Mouse (Mus musculus): Measurements from ENCODE around the gene Ip6k3. TPM values are rescaled to one million over a fixed set of nuclear protein-coding genes. Genes with fewer than 3 reads are reported as not detected.
A peak's percentile ranks its signal among the peaks of the same experiment; 100 is the strongest.

Ip6k3 gene
- polyA plus RNA-seq, 1 experiment from 2014 or later: not detected

GRCm38 (mm10) chr17:27173715-27174114 lies 6.1 kb upstream of the Ip6k3 start:
- H3K79me2 ChIP-seq (ENCODE audit: inconsistent target): no peaks in the 10 kb centered on the region
- H3K4me3 ChIP-seq (ENCODE audit: inconsistent target): no peak overlapping the region
- peak overlapping the region; percentile 77 for H3K27ac ChIP-seq
- WGBS (ENCODE audit: missing documents): 3% methylated on average over 3 of the region's 3 CpGs
- H3K36me3 ChIP-seq (ENCODE audit: inconsistent target): no peaks in the 10 kb centered on the region

DNA sequence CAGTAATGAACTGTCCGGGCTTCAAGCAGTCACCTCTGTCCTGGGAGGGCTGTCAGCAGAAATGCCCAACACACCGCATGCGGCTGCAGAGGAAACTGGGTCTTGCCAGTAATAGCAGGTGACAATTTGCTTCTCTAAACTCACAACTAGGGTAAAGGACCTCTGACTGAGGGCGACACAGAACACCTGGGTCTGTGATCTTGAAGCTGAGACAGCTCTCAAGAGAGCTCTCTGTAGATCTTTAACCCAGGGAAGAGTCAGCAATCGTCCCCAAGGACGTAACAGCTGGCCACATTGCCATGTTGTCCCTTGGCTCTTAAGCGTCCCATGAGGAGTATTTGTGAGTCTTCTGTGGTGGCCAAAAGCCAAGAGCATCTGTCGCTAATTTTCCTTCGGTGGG lies 4.9 kb upstream of the Ip6k3 start:
- 93% methylated on average over 9 of the region's 9 CpGs for WGBS (ENCODE audit: missing documents)
- Histone ChIP-seq H3K36me3 (ENCODE audit: inconsistent target) (no peaks in the 10 kb centered on the region), H3K4me3 (ENCODE audit: inconsistent target) (no peak overlapping the region), H3K79me2 (ENCODE audit: inconsistent target) (no peaks in the 10 kb centered on the region), H3K27ac (no peak overlapping the region)

DNA sequence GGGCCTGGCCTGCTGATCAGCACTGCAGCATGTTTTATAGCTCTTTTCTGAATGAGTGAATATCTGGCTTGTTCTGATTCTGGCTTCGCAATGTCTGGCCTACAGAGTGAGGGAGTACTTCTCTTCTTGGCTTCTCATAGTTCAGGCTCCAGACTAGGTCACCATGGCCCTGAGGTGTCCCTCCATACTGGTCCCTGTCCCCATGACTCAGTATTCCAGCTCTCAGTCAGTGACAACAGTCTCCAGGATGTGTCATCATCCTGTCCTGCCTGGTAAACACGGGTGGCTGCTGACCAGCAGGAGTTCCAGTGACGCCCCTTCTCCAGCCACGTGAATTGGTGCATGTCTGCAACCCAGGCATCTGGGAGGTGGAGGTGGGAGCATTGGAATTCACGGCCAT lies 3.5 kb upstream of the Ip6k3 start:
- Histone ChIP-seq H3K27ac (peak overlapping the region; percentile 41), H3K36me3 (ENCODE audit: inconsistent target) (no peaks in the 10 kb centered on the region), H3K4me3 (ENCODE audit: inconsistent target) (no peak overlapping the region), H3K79me2 (ENCODE audit: inconsistent target) (no peaks in the 10 kb centered on the region)
- 61% methylated on average over 5 of the region's 5 CpGs for WGBS (ENCODE audit: missing documents)

DNA sequence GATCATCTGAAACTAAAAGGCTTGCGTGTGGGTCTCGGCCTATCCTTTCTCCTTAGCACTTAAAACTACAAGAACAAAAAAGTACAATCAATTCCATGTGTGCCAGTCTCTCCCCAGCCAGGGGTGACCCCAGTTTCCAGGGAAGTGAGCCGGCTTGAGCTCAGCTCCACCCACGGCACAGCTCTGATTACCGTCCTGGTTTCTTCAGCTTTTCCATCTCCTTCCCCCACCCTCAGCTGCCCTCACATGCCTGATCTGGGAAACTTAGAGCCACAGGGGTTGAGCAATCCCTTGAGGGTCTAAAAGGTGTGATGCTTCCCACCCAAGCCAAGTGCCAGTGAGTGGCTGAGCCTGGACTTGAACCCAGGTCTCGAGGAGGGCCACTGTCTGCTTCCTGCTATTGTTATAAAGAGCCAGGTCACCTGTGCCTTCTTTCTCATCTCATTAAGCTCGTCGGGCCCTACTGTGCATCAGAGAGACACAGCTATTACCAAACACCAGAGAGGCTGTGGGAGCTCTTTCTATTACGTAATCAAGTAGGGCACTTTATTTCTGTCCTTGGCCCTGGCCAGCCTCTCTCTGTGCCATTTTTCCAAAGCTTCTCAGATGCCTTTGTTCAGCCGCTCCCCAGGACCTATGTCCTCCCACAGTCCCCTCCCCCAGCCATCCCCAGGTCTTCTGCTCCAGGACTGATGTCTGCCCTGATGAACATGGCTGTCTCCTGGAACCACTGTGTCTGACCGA lies 2.5 kb upstream of the Ip6k3 start:
- Histone ChIP-seq H3K4me3 (ENCODE audit: inconsistent target) (no peak overlapping the region), H3K27ac (peak overlapping the region; percentile 41), H3K79me2 (ENCODE audit: inconsistent target) (no peaks in the 10 kb centered on the region), H3K36me3 (ENCODE audit: inconsistent target) (no peaks in the 10 kb centered on the region)
- WGBS (ENCODE audit: missing documents): 71% methylated on average over 11 of the region's 11 CpGs

GRCm38 (mm10) chr17:27168569-27168968 lies 974 bp upstream of the Ip6k3 start:
- Histone ChIP-seq H3K27ac (no peak overlapping the region), H3K79me2 (ENCODE audit: inconsistent target) (no peaks in the 10 kb centered on the region), H3K36me3 (ENCODE audit: inconsistent target) (no peaks in the 10 kb centered on the region), H3K4me3 (ENCODE audit: inconsistent target) (no peak overlapping the region)
- 98% methylated on average over 4 of the region's 4 CpGs for WGBS (ENCODE audit: missing documents)

DNA sequence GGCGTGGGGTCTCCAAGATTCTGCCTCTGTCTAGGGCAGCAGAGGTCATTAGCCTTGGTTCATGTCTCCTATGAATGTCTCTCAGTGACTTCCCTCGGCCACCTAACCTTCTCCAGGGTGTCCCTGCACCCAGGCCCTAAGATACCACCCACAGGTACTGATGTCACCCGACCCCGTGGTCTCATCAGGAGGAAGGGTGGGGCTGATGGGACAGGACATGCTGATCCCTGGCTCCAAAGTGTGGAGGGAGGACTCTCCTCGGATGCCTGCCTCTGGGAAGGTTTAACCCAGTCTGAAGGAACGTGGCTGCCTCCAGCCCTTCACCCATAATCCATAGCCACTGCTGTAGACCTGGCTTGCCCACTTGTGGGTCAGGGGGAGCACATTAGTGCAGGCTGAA lies 694 bp downstream of the Ip6k3 start:
- Histone ChIP-seq H3K27ac (no peak overlapping the region), H3K36me3 (ENCODE audit: inconsistent target) (no peaks in the 10 kb centered on the region), H3K4me3 (ENCODE audit: inconsistent target) (no peak overlapping the region), H3K79me2 (ENCODE audit: inconsistent target) (no peaks in the 10 kb centered on the region)
- 88% methylated on average over 6 of the region's 6 CpGs for WGBS (ENCODE audit: missing documents)

DNA sequence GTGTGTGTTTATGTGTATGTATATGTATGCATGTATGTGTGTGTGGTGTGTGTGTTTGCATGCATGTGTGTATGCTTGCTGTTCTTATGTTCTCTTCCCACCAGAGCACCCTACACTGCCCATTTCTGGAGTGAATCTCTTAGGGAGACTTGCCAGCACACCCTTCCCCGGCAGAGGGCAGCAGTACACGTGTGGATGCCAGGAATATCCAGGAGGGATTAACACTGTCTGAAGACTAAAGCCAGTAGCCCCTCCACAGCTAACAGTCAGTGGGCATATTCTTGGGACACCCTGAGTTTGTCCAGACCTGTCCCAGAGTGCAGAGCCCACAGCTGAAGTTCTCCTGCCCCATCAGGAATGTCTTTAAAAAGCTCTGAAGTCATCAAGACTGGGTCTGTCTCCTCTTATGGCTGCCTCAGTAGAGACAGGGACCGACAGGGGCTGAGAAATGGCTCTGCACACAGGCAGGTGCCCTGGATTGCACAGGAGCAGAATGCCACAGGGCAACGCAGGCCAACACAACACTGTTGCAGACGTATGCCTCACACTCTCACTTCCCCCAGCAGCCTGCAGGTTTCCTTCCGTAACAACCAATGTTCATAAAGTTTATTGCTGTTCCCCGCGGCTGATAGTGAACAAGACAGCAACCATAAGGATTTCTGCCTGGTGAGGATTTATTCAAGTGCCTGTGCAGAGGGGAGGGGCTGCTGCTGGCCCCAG lies 2.4 kb downstream of the Ip6k3 start:
- Histone ChIP-seq H3K36me3 (ENCODE audit: inconsistent target) (no peaks in the 10 kb centered on the region), H3K27ac (no peak overlapping the region)

DNA sequence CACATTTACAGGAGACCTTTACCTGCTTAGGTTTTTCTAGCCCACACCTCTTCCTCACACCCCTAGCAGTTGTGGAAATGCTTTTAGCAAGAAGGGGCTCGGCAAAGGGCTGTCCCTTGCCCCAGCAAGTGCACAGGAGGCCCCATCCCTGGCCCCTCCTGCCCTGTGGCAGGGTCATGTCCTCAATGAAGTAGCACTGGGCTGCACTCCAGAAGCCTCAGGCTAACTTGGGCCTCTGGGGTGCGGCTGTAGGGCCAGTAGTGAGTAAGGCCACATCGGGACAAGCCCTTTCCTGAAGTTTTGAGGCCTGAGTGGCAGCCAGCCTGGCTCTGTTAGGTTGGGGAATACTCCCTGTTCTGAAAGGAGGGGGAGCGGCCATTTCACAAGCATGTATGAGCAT lies 6.7 kb downstream of the Ip6k3 start:
- Histone ChIP-seq H3K79me2 (ENCODE audit: inconsistent target) (no peaks in the 10 kb centered on the region), H3K4me3 (ENCODE audit: inconsistent target) (no peak overlapping the region), H3K36me3 (ENCODE audit: inconsistent target) (no peaks in the 10 kb centered on the region), H3K27ac (no peak overlapping the region)
- 70% methylated on average over 4 of the region's 4 CpGs for WGBS (ENCODE audit: missing documents)

More for the DNA sequence above, 2.4 kb downstream of the Ip6k3 start:
- no peak overlapping the region for H3K4me3 ChIP-seq (ENCODE audit: inconsistent target)
- 35% methylated on average over 8 of the region's 8 CpGs for WGBS (ENCODE audit: missing documents)
- no peaks in the 10 kb centered on the region for H3K79me2 ChIP-seq (ENCODE audit: inconsistent target)

DNA sequence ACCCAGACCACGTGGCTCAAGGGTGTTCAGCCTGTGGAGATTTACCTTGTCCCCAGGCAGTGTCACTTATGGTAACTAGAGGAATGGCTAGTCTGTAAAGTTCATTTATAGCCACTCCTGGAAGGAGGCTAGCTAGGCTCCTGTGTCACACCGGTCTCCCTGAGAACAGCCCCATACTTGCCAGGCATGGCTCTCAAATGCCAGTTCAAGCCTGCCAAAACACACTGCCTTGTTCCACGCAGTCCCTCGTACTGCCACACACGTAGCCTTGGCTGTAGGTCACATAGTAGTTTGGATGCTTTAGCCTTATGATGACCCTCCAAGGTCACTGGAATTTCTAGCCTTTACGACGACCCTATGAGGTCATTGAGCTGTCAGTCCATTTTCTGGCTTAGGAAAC lies 8.4 kb downstream of the Ip6k3 start:
- no peak overlapping the region for H3K4me3 ChIP-seq (ENCODE audit: inconsistent target)
- H3K27ac ChIP-seq: no peak overlapping the region
- 86% methylated on average over 7 of the region's 7 CpGs for whole genome bisulfite sequencing (ENCODE audit: missing documents)
- H3K79me2 ChIP-seq (ENCODE audit: inconsistent target): no peaks in the 10 kb centered on the region
- no peaks in the 10 kb centered on the region for H3K36me3 ChIP-seq (ENCODE audit: inconsistent target)

DNA sequence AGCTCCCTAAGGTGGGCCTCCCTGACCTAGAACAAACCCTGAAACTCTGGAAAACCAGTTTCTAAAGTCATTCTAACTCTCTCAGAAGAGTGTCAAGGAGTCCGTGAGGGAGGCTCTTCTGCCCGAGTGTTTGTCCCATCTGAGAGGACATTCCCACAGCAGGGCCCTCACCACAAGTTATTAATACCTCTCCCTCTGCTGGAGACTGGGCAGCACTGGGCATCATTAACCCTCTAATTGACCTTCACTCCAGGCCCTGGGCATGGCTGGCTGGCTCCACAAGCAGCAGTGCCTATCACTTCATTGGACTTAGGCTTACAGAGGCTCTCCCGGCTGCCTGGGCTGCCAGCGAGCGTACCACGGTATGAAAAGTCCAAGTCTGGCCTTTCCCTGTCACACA lies 9.2 kb downstream of the Ip6k3 start:
- H3K4me3 ChIP-seq (ENCODE audit: inconsistent target): no peak overlapping the region
- no peaks in the 10 kb centered on the region for H3K79me2 ChIP-seq (ENCODE audit: inconsistent target)
- WGBS (ENCODE audit: missing documents): 98% methylated on average over 6 of the region's 6 CpGs
- H3K36me3 ChIP-seq (ENCODE audit: inconsistent target): no peaks in the 10 kb centered on the region
- no peak overlapping the region for H3K27ac ChIP-seq

- no peaks in the 10 kb centered on the region for H3K79me2 ChIP-seq (ENCODE audit: inconsistent target)
- 94% methylated on average over 8 of the region's 8 CpGs for WGBS (ENCODE audit: missing documents)
These were observed 11.8 kb downstream of the Ip6k3 start for GRCm38 (mm10) chr17:27155752-27156151.

GRCm38 (mm10) chr17:27154881-27155280 lies 12.7 kb downstream of the Ip6k3 start:
- H3K79me2 ChIP-seq (ENCODE audit: inconsistent target): no peaks in the 10 kb centered on the region
- no peak overlapping the region for H3K4me3 ChIP-seq (ENCODE audit: inconsistent target)
- H3K27ac ChIP-seq: no peak overlapping the region
- no peaks in the 10 kb centered on the region for H3K36me3 ChIP-seq (ENCODE audit: inconsistent target)
- WGBS (ENCODE audit: missing documents): 100% methylated on average over 5 of the region's 6 CpGs

More at GRCm38 (mm10) chr17:27155752-27156151, 11.8 kb downstream of the Ip6k3 start:
- Histone ChIP-seq H3K36me3 (ENCODE audit: inconsistent target) (no peaks in the 10 kb centered on the region), H3K4me3 (ENCODE audit: inconsistent target) (no peak overlapping the region), H3K27ac (no peak overlapping the region)

DNA sequence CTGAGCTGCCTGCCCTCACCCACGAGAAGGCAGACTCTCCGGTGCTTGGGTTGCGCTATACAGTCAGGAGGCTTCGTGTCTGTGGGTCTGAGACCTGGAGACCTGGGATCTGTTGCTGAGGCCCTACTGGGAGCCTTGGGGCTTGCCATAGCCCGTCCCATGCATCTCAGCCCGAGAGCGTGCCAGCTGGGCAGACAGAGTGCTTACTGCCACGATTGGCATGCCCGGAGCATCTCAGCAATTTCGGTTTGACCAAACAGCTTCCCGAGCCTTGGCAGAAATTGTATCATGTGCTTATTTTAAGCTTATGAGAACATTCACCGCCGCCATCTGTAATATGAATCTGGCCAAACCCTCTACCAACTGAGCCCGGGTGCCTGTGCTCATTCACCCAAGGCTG lies 13.3 kb downstream of the Ip6k3 start:
- WGBS (ENCODE audit: missing documents): 97% methylated on average over 14 of the region's 14 CpGs
- Histone ChIP-seq H3K4me3 (ENCODE audit: inconsistent target) (no peak overlapping the region), H3K27ac (no peak overlapping the region), H3K36me3 (ENCODE audit: inconsistent target) (no peaks in the 10 kb centered on the region), H3K79me2 (ENCODE audit: inconsistent target) (no peaks in the 10 kb centered on the region)

GRCm38 (mm10) chr17:27153773-27154193 lies 13.8 kb downstream of the Ip6k3 start:
- H3K79me2 ChIP-seq (ENCODE audit: inconsistent target): no peaks in the 10 kb centered on the region
- H3K36me3 ChIP-seq (ENCODE audit: inconsistent target): no peaks in the 10 kb centered on the region
- 94% methylated on average over 8 of the region's 9 CpGs for WGBS (ENCODE audit: missing documents)
- H3K4me3 ChIP-seq (ENCODE audit: inconsistent target): no peak overlapping the region
- no peak overlapping the region for H3K27ac ChIP-seq

DNA sequence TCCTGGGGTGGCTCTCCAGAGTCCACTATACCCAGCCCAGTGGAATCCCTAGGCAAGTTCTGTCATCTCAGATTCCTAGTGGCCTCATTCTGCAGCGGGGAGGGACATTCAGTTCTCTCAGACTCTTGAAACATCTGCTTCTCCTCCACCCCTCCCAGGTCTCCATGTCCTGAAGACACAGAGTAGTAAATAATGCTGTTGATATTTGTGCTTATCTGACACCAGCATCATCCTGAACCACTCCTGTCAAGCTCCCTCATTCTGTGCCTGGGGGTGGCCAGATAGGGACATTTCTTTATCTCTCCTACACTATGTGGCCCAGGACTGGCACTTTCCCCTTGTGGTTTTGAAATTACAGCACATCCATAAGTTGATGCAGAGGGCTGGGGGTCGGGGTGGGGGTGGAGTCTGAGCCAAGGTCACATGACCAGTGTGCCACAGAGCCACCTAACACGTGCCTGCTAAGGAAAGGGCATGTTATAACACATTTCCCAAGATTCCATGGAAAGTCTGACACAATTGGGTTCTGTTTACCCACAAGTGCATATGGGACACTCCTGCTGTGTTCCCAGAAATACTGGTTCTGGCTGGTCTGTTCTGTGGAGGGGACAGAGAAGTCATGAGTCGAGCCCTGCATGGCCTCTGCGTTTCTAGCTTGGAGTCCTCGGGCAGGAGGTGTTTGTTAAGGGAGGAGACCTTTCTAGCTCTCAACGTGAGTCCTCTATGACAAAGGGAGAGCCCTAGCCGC lies 14.4 kb downstream of the Ip6k3 start:
- Histone ChIP-seq H3K4me3 (ENCODE audit: inconsistent target) (no peak overlapping the region), H3K79me2 (ENCODE audit: inconsistent target) (no peaks in the 10 kb centered on the region), H3K36me3 (ENCODE audit: inconsistent target) (no peaks in the 10 kb centered on the region), H3K27ac (no peak overlapping the region)
- 71% methylated on average over 8 of the region's 8 CpGs for WGBS (ENCODE audit: missing documents)
